Mouse (Mus musculus) liver, embryonic 15.5 days (tissue): ENCODE measurements around the gene Mmp2. TPM values are rescaled to one million over a fixed set of nuclear protein-coding genes. Genes with fewer than 3 reads are reported as not detected.
"Not testable (repeated sequence)": the region's sequence is repeated elsewhere in the genome, so short reads cannot be mapped to it uniquely, and the experiment has no call there.

Experiments used
- ATAC-seq: fragments of 200-750 bp; cut with Nextera tagmentation; 2 replicates; pipeline ENCODE4 v1.8.0; 2017; ENCODE audit warnings: moderate number of reproducible peaks, mild to moderate bottlenecking, moderate library complexity; ENCODE audit not compliant: insufficient read depth
- H3K27ac ChIP-seq: fragments of 300-500 bp; sonication (generic); replicated peaks from 2 replicates; pipeline ENCODE4 v1.5.1; 2015; ENCODE audit warnings: mild to moderate bottlenecking, inconsistent platforms
- H3K27me3 ChIP-seq: fragments of 300-500 bp; sonication (generic); 2 replicates; pipeline ENCODE4 v1.6.1; 2015; ENCODE audit warnings: mild to moderate bottlenecking, inconsistent platforms
- H3K36me3 ChIP-seq: fragments of 300-500 bp; sonication (generic); replicated peaks from 2 replicates; pipeline ENCODE4 v1.6.1; 2015; ENCODE audit warnings: moderate library complexity, mild to moderate bottlenecking, inconsistent platforms
- H3K4me1 ChIP-seq: fragments of 300-500 bp; sonication (generic); replicated peaks from 2 replicates; pipeline ENCODE4 v1.6.1; 2015; ENCODE audit warnings: inconsistent platforms
- H3K4me2 ChIP-seq: fragments of 300-500 bp; sonication (generic); 2 replicates; pipeline ENCODE4 v1.6.1; 2015; ENCODE audit warnings: moderate library complexity, mild to moderate bottlenecking, inconsistent platforms
- H3K4me3 ChIP-seq: fragments of 300-500 bp; sonication (generic); replicated peaks from 2 replicates; pipeline ENCODE4 v1.5.1; 2015; ENCODE audit warnings: mild to moderate bottlenecking, inconsistent platforms
- H3K9ac ChIP-seq: fragments of 300-500 bp; sonication (generic); 2 replicates; pipeline ENCODE4 v1.6.1; 2015; ENCODE audit warnings: moderate library complexity, mild to moderate bottlenecking, inconsistent platforms
- H3K9me3 ChIP-seq: fragments of 300-500 bp; sonication (generic); replicated peaks from 2 replicates; pipeline ENCODE4 v1.6.1; 2016; ENCODE audit warnings: inconsistent platforms
- WGBS: fragments of 180-500 bp; shearing (Covaris S2); methylation state at CpG from one replicate; pipeline ENCODE4 v1.1.7; 2015; ENCODE audit warnings: mixed read lengths; ENCODE audit not compliant: insufficient replicate concordance; 5-methylcytosine and 5-hydroxymethylcytosine counted together
- polyA plus RNA-seq: library from polyadenylated mRNA; unstranded; fragments of >200 nt; fragmentation: Nextera tagmentation; extraction: Ambion mirVana; gene quantifications from 2 replicates; pipeline ENCODE4 v1.2.1, GENCODE M21; 2015

The Mmp2 gene
- polyA plus RNA-seq, 1 experiment from 2014 or later = 9.5 TPM

GRCm38 (mm10) chr8:92858475-92859182, 31.5 kb downstream of the Mmp2 start:
- no peaks in the 10 kb centered on the region for H3K4me1 ChIP-seq
- peaks cover 27% of the 10 kb centered on the region for H3K27me3 ChIP-seq
- no peaks in the 10 kb centered on the region for H3K36me3 ChIP-seq
- no peak overlapping the region for H3K27ac ChIP-seq
- H3K4me3 ChIP-seq = no peak overlapping the region
- no peak overlapping the region for H3K4me2 ChIP-seq
- H3K9me3 ChIP-seq = no peaks in the 10 kb centered on the region
- WGBS = 65% methylated on average over 14 of the region's 14 CpGs
- no peak for ATAC-seq
- H3K9ac ChIP-seq = no peak overlapping the region

- H3K27me3 ChIP-seq = no peaks in the 10 kb centered on the region
- no peak overlapping the region for H3K27ac ChIP-seq
- H3K4me1 ChIP-seq = no peaks in the 10 kb centered on the region
- no peaks in the 10 kb centered on the region for H3K36me3 ChIP-seq
- no peaks in the 10 kb centered on the region for H3K9me3 ChIP-seq
- ATAC-seq = no peak
- no peak overlapping the region for H3K9ac ChIP-seq
- 72% methylated on average over 1 of the region's 1 CpGs for WGBS
- H3K4me2 ChIP-seq = no peak overlapping the region
- no peak overlapping the region for H3K4me3 ChIP-seq
Observed at GRCm38 (mm10) chr8:92861977-92862376, 34.9 kb downstream of the Mmp2 start.

- H3K36me3 ChIP-seq = no peaks in the 10 kb centered on the region
- ATAC-seq = no peak
Observed at GRCm38 (mm10) chr8:92870281-92870680, 43.2 kb downstream of the Mmp2 start.

GRCm38 (mm10) chr8:92872063-92872759, 45.1 kb downstream of the Mmp2 start:
- ATAC-seq = no peak
- Histone ChIP-seq H3K9ac (no peak overlapping the region), H3K4me1 (no peaks in the 10 kb centered on the region), H3K27ac (no peak overlapping the region), H3K27me3 (no peaks in the 10 kb centered on the region), H3K4me2 (no peak overlapping the region), H3K9me3 (no peaks in the 10 kb centered on the region), H3K36me3 (no peaks in the 10 kb centered on the region), H3K4me3 (no peak overlapping the region)
- WGBS = 63% methylated on average over 10 of the region's 10 CpGs

More at GRCm38 (mm10) chr8:92870281-92870680, 43.2 kb downstream of the Mmp2 start:
- Histone ChIP-seq H3K27ac (no peak overlapping the region), H3K4me1 (no peaks in the 10 kb centered on the region), H3K4me2 (no peak overlapping the region), H3K9me3 (no peaks in the 10 kb centered on the region), H3K4me3 (no peak overlapping the region), H3K9ac (no peak overlapping the region), H3K27me3 (no peaks in the 10 kb centered on the region)
- WGBS = 65% methylated on average over 7 of the region's 7 CpGs

GRCm38 (mm10) chr8:92875795-92876194, 48.7 kb downstream of the Mmp2 start:
- H3K9me3 ChIP-seq = no peaks in the 10 kb centered on the region
- ATAC-seq = no peak
- no peaks in the 10 kb centered on the region for H3K4me1 ChIP-seq
- 61% methylated on average over 10 of the region's 10 CpGs for WGBS
- no peak overlapping the region for H3K27ac ChIP-seq
- no peaks in the 10 kb centered on the region for H3K36me3 ChIP-seq
- no peak overlapping the region for H3K4me3 ChIP-seq
- H3K4me2 ChIP-seq = no peak overlapping the region
- no peak overlapping the region for H3K9ac ChIP-seq
- no peaks in the 10 kb centered on the region for H3K27me3 ChIP-seq

GRCm38 (mm10) chr8:92881247-92881646, 54.2 kb downstream of the Mmp2 start:
- no peak overlapping the region for H3K27ac ChIP-seq
- no peaks in the 10 kb centered on the region for H3K9me3 ChIP-seq
- H3K4me1 ChIP-seq = no peaks in the 10 kb centered on the region
- ATAC-seq = 0 out of 2 replicates have a peak, but pooled peaks have one; percentile 15
- H3K36me3 ChIP-seq = no peaks in the 10 kb centered on the region
- no peak overlapping the region for H3K4me3 ChIP-seq
- H3K4me2 ChIP-seq = no peak overlapping the region
- WGBS = 38% methylated on average over 4 of the region's 4 CpGs
- H3K27me3 ChIP-seq = no peaks in the 10 kb centered on the region
- no peak overlapping the region for H3K9ac ChIP-seq

- Histone ChIP-seq H3K9me3 (no peaks in the 10 kb centered on the region), H3K4me1 (no peaks in the 10 kb centered on the region), H3K4me3 (no peak overlapping the region), H3K4me2 (no peak overlapping the region), H3K36me3 (no peaks in the 10 kb centered on the region), H3K9ac (no peak overlapping the region), H3K27me3 (no peaks in the 10 kb centered on the region), H3K27ac (no peak overlapping the region)
- ATAC-seq = no peak
- WGBS = 54% methylated on average over 2 of the region's 2 CpGs
Observed at GRCm38 (mm10) chr8:92883771-92884170, 56.7 kb downstream of the Mmp2 start.

GRCm38 (mm10) chr8:92892216-92892615, 65.1 kb downstream of the Mmp2 start:
- not testable (repeated sequence) for H3K4me1 ChIP-seq, H3K9me3 ChIP-seq, H3K4me2 ChIP-seq, H3K36me3 ChIP-seq, ATAC-seq, H3K9ac ChIP-seq, H3K4me3 ChIP-seq, H3K27ac ChIP-seq, H3K27me3 ChIP-seq
- WGBS = 56% methylated on average over 3 of the region's 3 CpGs

GRCm38 (mm10) chr8:92893870-92894269, 66.8 kb downstream of the Mmp2 start:
- ATAC-seq = no peak
- no peak overlapping the region for H3K9ac ChIP-seq
- no peak overlapping the region for H3K4me3 ChIP-seq
- H3K4me1 ChIP-seq = no peaks in the 10 kb centered on the region
- WGBS = 70% methylated on average over 2 of the region's 2 CpGs
- no peaks in the 10 kb centered on the region for H3K9me3 ChIP-seq
- H3K27ac ChIP-seq = no peak overlapping the region
- no peak overlapping the region for H3K4me2 ChIP-seq
- H3K27me3 ChIP-seq = no peaks in the 10 kb centered on the region
- H3K36me3 ChIP-seq = no peaks in the 10 kb centered on the region

GRCm38 (mm10) chr8:92895053-92895452, 68.0 kb downstream of the Mmp2 start:
- Histone ChIP-seq H3K4me3 (no peak overlapping the region), H3K27ac (no peak overlapping the region), H3K4me2 (no peak overlapping the region), H3K27me3 (no peaks in the 10 kb centered on the region), H3K9me3 (no peaks in the 10 kb centered on the region), H3K4me1 (no peaks in the 10 kb centered on the region), H3K9ac (no peak overlapping the region), H3K36me3 (no peaks in the 10 kb centered on the region)
- WGBS = 71% methylated on average over 7 of the region's 7 CpGs
- ATAC-seq = no peak

GRCm38 (mm10) chr8:92896056-92896455, 69.0 kb downstream of the Mmp2 start:
- WGBS = 52% methylated on average over 1 of the region's 1 CpGs
- Histone ChIP-seq H3K4me1 (no peaks in the 10 kb centered on the region), H3K4me2 (no peak overlapping the region), H3K9me3 (no peaks in the 10 kb centered on the region), H3K4me3 (no peak overlapping the region), H3K36me3 (no peaks in the 10 kb centered on the region), H3K27me3 (no peaks in the 10 kb centered on the region), H3K27ac (no peak overlapping the region), H3K9ac (no peak overlapping the region)
- ATAC-seq = no peak
